Mouse (Mus musculus) MEL (cell line): ENCODE measurements around the gene Acvr1b. TPM values are rescaled to one million over a fixed set of nuclear protein-coding genes. Genes with fewer than 3 reads are reported as not detected.
A peak's percentile ranks its signal among the peaks of the same experiment; 100 is the strongest.

ENCODE experiments used
- DNase-seq: peaks from one replicate; pipeline ENCODE4 v3.0.0; 2011; ENCODE audit warnings: low read depth, low spot score
- H3K27ac ChIP-seq: 2 replicates; pipeline ENCODE4 v1.5.1; 2012; ENCODE audit warnings: low read depth, mild to moderate bottlenecking, control low read depth, low read length, moderate library complexity; ENCODE audit not compliant: control insufficient read depth
- H3K27me3 ChIP-seq, 2 experiments: fragments of 150-350 bp in 1 of 2; sonication (generic) in 1 of 2; 2 replicates each; pipeline ENCODE4 v1.6.1; 2012; ENCODE audit warnings: low read length in 2 of 2, mild to moderate bottlenecking in 2 of 2, improper control_type of control experiment in 1 of 2, moderate library complexity in 1 of 2; ENCODE audit not compliant: insufficient read depth in 2 of 2, control insufficient read depth in 1 of 2
- H3K36me3 ChIP-seq, 2 experiments: 2 replicates each; pipeline ENCODE4 v1.6.1; 2012 to 2014; ENCODE audit warnings: low read length in 2 of 2, improper control_type of control experiment in 1 of 2, inconsistent platforms in 1 of 2, mild to moderate bottlenecking in 1 of 2; ENCODE audit not compliant: insufficient read depth in 2 of 2, control insufficient read depth in 1 of 2
- H3K4me1 ChIP-seq, 2 experiments: fragments of 150-350 bp in 1 of 2; sonication (generic) in 1 of 2; 2 replicates each; pipeline ENCODE4 v1.6.1; 2012; ENCODE audit warnings: low read length in 2 of 2, improper control_type of control experiment in 1 of 2, mild to moderate bottlenecking in 1 of 2; ENCODE audit not compliant: insufficient read depth in 2 of 2, control insufficient read depth in 1 of 2
- H3K4me3 ChIP-seq, 2 experiments: fragments of 150-350 bp in 1 of 2; sonication (generic) in 1 of 2; 2 replicates each; pipeline ENCODE4 v1.5.1; 2012; ENCODE audit warnings: low read depth in 2 of 2, low read length in 2 of 2, mild to moderate bottlenecking in 2 of 2, moderate library complexity in 2 of 2, control low read depth in 1 of 2, improper control_type of control experiment in 1 of 2; ENCODE audit not compliant: control insufficient read depth in 1 of 2, insufficient read depth in 1 of 2
- H3K79me2 ChIP-seq: 2 replicates; pipeline ENCODE4 v1.6.1; 2012; ENCODE audit warnings: mild to moderate bottlenecking, low read length, moderate library complexity; ENCODE audit not compliant: control insufficient read depth, poor library complexity, insufficient read depth
- H3K9ac ChIP-seq: 2 replicates; pipeline ENCODE4 v1.6.1; 2012; ENCODE audit warnings: low read depth, mild to moderate bottlenecking, control low read depth, low read length, moderate library complexity; ENCODE audit not compliant: control insufficient read depth, poor library complexity, severe bottlenecking
- H3K9me3 ChIP-seq: fragments of 150-350 bp; sonication (generic); replicated peaks from 2 replicates; pipeline ENCODE4 v1.6.1; 2012; ENCODE audit warnings: mild to moderate bottlenecking, low read length, improper control_type of control experiment, moderate library complexity; ENCODE audit not compliant: insufficient read depth
- BHLHE40 ChIP-seq: IDR thresholded peaks from 2 replicates; pipeline ENCODE4 v1.6.1; 2012; ENCODE audit warnings: low read depth, mild to moderate bottlenecking, inconsistent platforms, low read length, improper control_type of control experiment, borderline replicate concordance
- EP300 ChIP-seq, 2 experiments: IDR thresholded peaks; 2 replicates each; pipeline ENCODE4 v1.6.1; 2011; ENCODE audit warnings: improper control_type of control experiment in 2 of 2, low read length in 2 of 2, low read depth in 1 of 2, mild to moderate bottlenecking in 1 of 2
- JUND ChIP-seq: IDR thresholded peaks from 2 replicates; pipeline ENCODE4 v1.6.1; 2011; ENCODE audit warnings: low read depth, mild to moderate bottlenecking, improper control_type of control experiment, low read length
- MYB ChIP-seq: IDR thresholded peaks from 2 replicates; pipeline ENCODE4 v1.6.1; 2011; ENCODE audit warnings: mild to moderate bottlenecking, low read depth, low read length, improper control_type of control experiment
- MYC ChIP-seq: IDR thresholded peaks from 2 replicates; pipeline ENCODE4 v1.6.1; 2011; ENCODE audit warnings: low read depth, mild to moderate bottlenecking, low read length, improper control_type of control experiment, moderate library complexity
- POLR2AphosphoS2 ChIP-seq: IDR thresholded peaks from 2 replicates; pipeline ENCODE4 v1.6.1; 2011; ENCODE audit warnings: low read length, improper control_type of control experiment
- RAD21 ChIP-seq: IDR thresholded peaks from 2 replicates; pipeline ENCODE4 v1.6.1; 2011; ENCODE audit warnings: mild to moderate bottlenecking, low read depth, low read length, improper control_type of control experiment
- SIN3A ChIP-seq: IDR thresholded peaks from 2 replicates; pipeline ENCODE4 v1.6.1; 2012; ENCODE audit warnings: low read length, improper control_type of control experiment, inconsistent platforms
- TBP ChIP-seq: IDR thresholded peaks from 2 replicates; pipeline ENCODE4 v1.8.0; 2011; ENCODE audit warnings: low read depth, low read length, improper control_type of control experiment
- ZC3H11A ChIP-seq: IDR thresholded peaks from 2 replicates; pipeline ENCODE4 v1.6.1; 2012; ENCODE audit warnings: low read depth, mild to moderate bottlenecking, inconsistent platforms, low read length, improper control_type of control experiment
- ZMIZ1 ChIP-seq: IDR thresholded peaks from 2 replicates; pipeline ENCODE4 v1.6.1; 2012; ENCODE audit warnings: low read depth, mild to moderate bottlenecking, inconsistent platforms, low read length, improper control_type of control experiment, moderate library complexity
- polyA plus RNA-seq, 2 experiments: library from polyadenylated mRNA; stranded (reverse) in 1 of 2; unstranded in 1 of 2; fragments of >175 nt in 1 of 2; fragments of >200 nt in 1 of 2; gene quantifications; 2 replicates each; pipeline versions ENCODE4 v1.2.1 to v1.2.4; 2012; ENCODE audit warnings: low replicate concordance in 2 of 2, low read depth in 1 of 2; ENCODE audit not compliant: insufficient read length in 2 of 2, insufficient read depth in 1 of 2, missing spikeins in 1 of 2
- total RNA-seq: library from RNA; depleted of rRNA; stranded (reverse); fragments of 300-350 nt; gene quantifications from 2 replicates; pipeline ENCODE4 v1.2.3, GENCODE M21; 2012

Acvr1b gene
- total and polyA plus RNA-seq, 3 experiments, result 10.4 to 13.2 TPM; not detected in 1

- Histone ChIP-seq H3K9me3 (no peaks in the 10 kb centered on the region), H3K27me3 (no peaks in the 10 kb centered on the region), H3K36me3 (peaks cover 0 to 4% of the 10 kb centered on the region in 2 experiments; a peak in 1 of 4 replicates), H3K9ac (peak overlapping the region; percentile 84), H3K27ac (no peak overlapping the region), H3K4me3 (peak overlapping the region; percentile 75 to 81), H3K79me2 (no peaks in the 10 kb centered on the region), H3K4me1 (peaks cover 4 to 15% of the 10 kb centered on the region in 2 experiments; a peak in 3 of 4 replicates)
- TF ChIP-seq RAD21 (no peak), BHLHE40 (no peak)
- DNase-seq, result no peak
Measured at GRCm38 (mm10) chr15:101224977-101225376, 51.1 kb downstream of the Acvr1b start.

- no peak overlapping the region for H3K9ac ChIP-seq
- H3K36me3 ChIP-seq, result peaks cover 0 to 4% of the 10 kb centered on the region in 2 experiments; a peak in 1 of 4 replicates
- no peak for TF ChIP-seq EP300 (IDR thresholded peaks at IDR 0.05; ENCODE audit: low read depth in 1 of 2, low read length in 2 of 2)
- no peak for TF ChIP-seq POLR2AphosphoS2
- no peak for TF ChIP-seq TBP
- TF ChIP-seq, all 39 proteins: peak for 0
- Histone ChIP-seq H3K4me1 (peaks cover 4 to 13% of the 10 kb centered on the region in 2 experiments; a peak in 3 of 4 replicates), H3K4me3 (no peak overlapping the region), H3K27me3 (no peaks in the 10 kb centered on the region), H3K79me2 (no peaks in the 10 kb centered on the region), H3K9me3 (no peaks in the 10 kb centered on the region), H3K27ac (no peak overlapping the region)
- DNase-seq, result no peak
Measured at GRCm38 (mm10) chr15:101227971-101228370, 54.1 kb downstream of the Acvr1b start.

GRCm38 (mm10) chr15:101228866-101229590, 55.2 kb downstream of the Acvr1b start:
- H3K4me3 ChIP-seq, result no peak overlapping the region
- H3K9me3 ChIP-seq, result no peaks in the 10 kb centered on the region
- H3K79me2 ChIP-seq, result no peaks in the 10 kb centered on the region
- no peaks in the 10 kb centered on the region for H3K36me3 ChIP-seq
- no peak for DNase-seq
- H3K9ac ChIP-seq, result no peak overlapping the region
- no peak overlapping the region for H3K27ac ChIP-seq
- no peaks in the 10 kb centered on the region for H3K27me3 ChIP-seq
- peaks cover 0 to 4% of the 10 kb centered on the region in 2 experiments; a peak in 1 of 4 replicates for H3K4me1 ChIP-seq
- TF ChIP-seq SIN3A (no peak), ZMIZ1 (no peak), JUND (no peak), MYB (no peak), MYC (no peak), ZC3H11A (no peak)
- TF ChIP-seq, all 39 proteins: peak for 0
